Mouse (Mus musculus): ENCODE measurements around the gene Atp13a1.

DNA sequence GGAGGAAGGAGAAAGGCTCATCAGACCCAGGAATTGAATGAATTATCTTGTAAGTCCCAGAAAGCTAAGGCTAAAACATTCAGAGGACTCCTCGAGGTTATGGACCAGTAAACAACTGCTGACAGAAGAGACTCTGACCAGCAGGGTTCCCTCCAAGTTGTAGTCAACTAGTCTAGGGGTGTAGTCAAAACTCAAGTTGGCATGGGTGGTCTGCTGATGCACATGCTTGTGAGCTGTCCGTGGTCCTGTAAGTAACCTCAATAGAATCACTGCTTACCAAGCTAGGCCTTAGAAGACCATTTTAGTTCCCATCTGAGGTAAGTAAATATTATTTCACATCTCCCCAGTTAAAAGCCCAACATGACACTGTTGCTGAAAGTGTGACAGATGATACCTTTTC lies 49.7 kb upstream of the Atp13a1 start:
- TF ChIP-seq CTCF (IDR thresholded peaks at IDR 0.05) (no peak), EP300 (IDR thresholded peaks at IDR 0.05) (no peak)
